Mouse (Mus musculus) spleen, adult 2 months (tissue): Measurements from ENCODE around the gene Dpysl5. TPM values are rescaled to one million over a fixed set of nuclear protein-coding genes. Genes with fewer than 3 reads are reported as not detected.
"Not testable (repeated sequence)": the region's sequence is repeated elsewhere in the genome, so short reads cannot be mapped to it uniquely, and the experiment has no call there.

Experiments used
- DNase-seq, 2 experiments: peaks; one replicate each; pipeline versions ENCODE4 v3.0.0 to v3.0.0-alpha.2; 2012 to 2021; ENCODE audit warnings: low spot score in 2 of 2, low read depth in 1 of 2
- H3K27ac ChIP-seq: fragments of 200-500 bp; 2 replicates; pipeline ENCODE4 v1.5.1; 2012; ENCODE audit warnings: low read length, inconsistent platforms; ENCODE audit not compliant: insufficient read depth
- H3K27me3 ChIP-seq: fragments of 200-500 bp; 2 replicates; pipeline ENCODE4 v1.6.1; 2012; ENCODE audit warnings: mild to moderate bottlenecking, moderate library complexity, low read length, inconsistent platforms; ENCODE audit not compliant: control insufficient read depth, insufficient read depth
- H3K36me3 ChIP-seq: fragments of 200-500 bp; 2 replicates; pipeline ENCODE4 v1.6.1; 2012; ENCODE audit warnings: mild to moderate bottlenecking, low read length, inconsistent platforms; ENCODE audit not compliant: control insufficient read depth, insufficient read depth
- H3K4me1 ChIP-seq: fragments of 200-500 bp; 2 replicates; pipeline ENCODE4 v1.6.1; 2011; ENCODE audit warnings: inconsistent platforms; ENCODE audit not compliant: control insufficient read depth, insufficient read depth, insufficient read length
- H3K4me3 ChIP-seq: fragments of 200-500 bp; 2 replicates; pipeline ENCODE4 v1.5.1; 2011; ENCODE audit warnings: mild to moderate bottlenecking, inconsistent platforms; ENCODE audit not compliant: insufficient read depth, insufficient read length; ENCODE audit errors: extremely low read depth
- CTCF ChIP-seq: fragments of 200-500 bp; IDR thresholded peaks from 2 replicates; pipeline ENCODE4 v1.5.1; 2011; ENCODE audit warnings: mild to moderate bottlenecking, inconsistent platforms; ENCODE audit not compliant: insufficient read depth, insufficient read length, insufficient replicate concordance; ENCODE audit errors: extremely low read depth
- POLR2A ChIP-seq: fragments of 200-500 bp; IDR thresholded peaks from 2 replicates; pipeline ENCODE4 v1.6.1; 2011; ENCODE audit warnings: low read depth, low read length, inconsistent platforms
- WGBS: fragments of 180-500 bp; shearing (Covaris S2); methylation state at CpG from one replicate; pipeline ENCODE4 v1.1.7; 2018; 5-methylcytosine and 5-hydroxymethylcytosine counted together
- polyA plus RNA-seq: library from polyadenylated mRNA; depleted of rRNA; stranded (reverse); fragments of >200 nt; gene quantifications from 2 replicates; pipeline ENCODE4 v1.2.3, GENCODE M21; 2012

The Dpysl5 gene
- polyA plus RNA-seq, 1 experiment, result 0.06 TPM

- Histone ChIP-seq H3K36me3 (peaks cover 8% of the 10 kb centered on the region), H3K27me3 (no peaks in the 10 kb centered on the region), H3K4me3 (no peak overlapping the region), H3K27ac (no peak overlapping the region), H3K4me1 (no peaks in the 10 kb centered on the region)
- TF ChIP-seq POLR2A (no peak), CTCF (no peak)
- no peak for DNase-seq
- WGBS, result 60% methylated on average over 5 of the region's 5 CpGs
Observed at GRCm38 (mm10) chr5:30679593-30679992, 31.8 kb upstream of the Dpysl5 start.

- H3K4me1 ChIP-seq, result no peaks in the 10 kb centered on the region
- no peaks in the 10 kb centered on the region for H3K27me3 ChIP-seq
- no peak overlapping the region for H3K4me3 ChIP-seq
- H3K36me3 ChIP-seq, result no peaks in the 10 kb centered on the region
- H3K27ac ChIP-seq, result no peak overlapping the region
- DNase-seq, result no peak
- WGBS, result 95% methylated on average over 5 of the region's 5 CpGs
- TF ChIP-seq CTCF, result no peak
- no peak for TF ChIP-seq POLR2A
Observed at GRCm38 (mm10) chr5:30681970-30682369, 29.4 kb upstream of the Dpysl5 start.

GRCm38 (mm10) chr5:30682967-30683600 lies 28.3 kb upstream of the Dpysl5 start:
- TF ChIP-seq POLR2A, result no peak
- peak; percentile 32; the same call in 1 of the 2 replicates for TF ChIP-seq CTCF
- H3K27me3 ChIP-seq, result no peaks in the 10 kb centered on the region
- H3K4me3 ChIP-seq, result no peak overlapping the region
- H3K36me3 ChIP-seq, result no peaks in the 10 kb centered on the region
- H3K4me1 ChIP-seq, result no peaks in the 10 kb centered on the region
- H3K27ac ChIP-seq, result no peak overlapping the region
- DNase-seq, result peak in 1 of 2 experiments; percentile 10

GRCm38 (mm10) chr5:30683993-30684392 lies 27.4 kb upstream of the Dpysl5 start:
- H3K27me3 ChIP-seq, result no peaks in the 10 kb centered on the region
- TF ChIP-seq POLR2A (no peak), CTCF (no peak)
- WGBS, result 72% methylated on average over 3 of the region's 3 CpGs
- no peaks in the 10 kb centered on the region for H3K4me1 ChIP-seq
- DNase-seq, result no peak
- no peak overlapping the region for H3K4me3 ChIP-seq
- no peaks in the 10 kb centered on the region for H3K36me3 ChIP-seq
- H3K27ac ChIP-seq, result no peak overlapping the region

- Histone ChIP-seq H3K27me3 (no peaks in the 10 kb centered on the region), H3K4me3 (no peak overlapping the region), H3K4me1 (no peaks in the 10 kb centered on the region), H3K27ac (no peak overlapping the region), H3K36me3 (no peaks in the 10 kb centered on the region)
- peak in 1 of 2 experiments; percentile 11 for DNase-seq
- 67% methylated on average over 3 of the region's 3 CpGs for WGBS
- TF ChIP-seq CTCF (peak; percentile 26; the same call in 1 of the 2 replicates), POLR2A (no peak)
Observed at GRCm38 (mm10) chr5:30686781-30687180, 24.6 kb upstream of the Dpysl5 start.

- no peaks in the 10 kb centered on the region for H3K36me3 ChIP-seq
- 82% methylated on average over 8 of the region's 8 CpGs for WGBS
- DNase-seq, result no peak
- TF ChIP-seq CTCF (no peak), POLR2A (no peak)
- 0 out of 2 replicates have a peak, but pooled peaks cover 2% of the 10 kb centered on the region for H3K27me3 ChIP-seq
- no peak overlapping the region for H3K4me3 ChIP-seq
- no peak overlapping the region for H3K27ac ChIP-seq
- no peaks in the 10 kb centered on the region; the same call in 1 of the 2 replicates for H3K4me1 ChIP-seq
Observed at GRCm38 (mm10) chr5:30700361-30701000, 10.9 kb upstream of the Dpysl5 start.

- not testable (repeated sequence) for H3K4me1 ChIP-seq, H3K36me3 ChIP-seq, DNase-seq, H3K4me3 ChIP-seq, H3K27ac ChIP-seq, H3K27me3 ChIP-seq
- WGBS, result 70% methylated on average over 4 of the region's 4 CpGs
Observed at GRCm38 (mm10) chr5:30701373-30701772, 10.0 kb upstream of the Dpysl5 start.
